Mouse (Mus musculus) embryonic facial prominence, embryonic 14.5 days (tissue): ENCODE measurements around the gene Slc25a16. TPM values are rescaled to one million over a fixed set of nuclear protein-coding genes. Genes with fewer than 3 reads are reported as not detected.

ENCODE experiments used
- ATAC-seq: fragments of 200-750 bp; cut with Nextera tagmentation; 2 replicates; pipeline ENCODE4 v1.8.0; 2017; ENCODE audit warnings: low read depth, moderate number of reproducible peaks, moderate TSS enrichment
- DNase-seq: peaks from one replicate; pipeline ENCODE4 v3.0.0-alpha.2; 2015; ENCODE audit warnings: low spot score
- H3K27ac ChIP-seq: fragments of 300-500 bp; sonication (generic); replicated peaks from 2 replicates; pipeline ENCODE4 v1.5.1; 2014; ENCODE audit warnings: low read depth, mild to moderate bottlenecking, low read length, moderate library complexity
- H3K27me3 ChIP-seq: fragments of 300-500 bp; sonication (generic); replicated peaks from 2 replicates; pipeline ENCODE4 v1.6.1; 2014; ENCODE audit warnings: low read length; ENCODE audit not compliant: control insufficient read depth, insufficient read depth
- H3K36me3 ChIP-seq: fragments of 300-500 bp; sonication (generic); 2 replicates; pipeline ENCODE4 v1.6.1; 2014; ENCODE audit warnings: low read length, mixed read lengths; ENCODE audit not compliant: control insufficient read depth, insufficient read depth
- H3K4me1 ChIP-seq: fragments of 300-500 bp; sonication (generic); 2 replicates; pipeline ENCODE4 v1.6.1; 2014; ENCODE audit warnings: antibody characterized with exemption, low read length; ENCODE audit not compliant: control insufficient read depth, insufficient read depth
- H3K4me2 ChIP-seq: fragments of 300-500 bp; sonication (generic); 2 replicates; pipeline ENCODE4 v1.6.1; 2014; ENCODE audit warnings: low read depth, mild to moderate bottlenecking, low read length, moderate library complexity, mixed read lengths
- H3K4me3 ChIP-seq: fragments of 300-500 bp; sonication (generic); 2 replicates; pipeline ENCODE4 v1.5.1; 2014; ENCODE audit warnings: low read depth, mild to moderate bottlenecking, low read length
- H3K9ac ChIP-seq: fragments of 300-500 bp; sonication (generic); 2 replicates; pipeline ENCODE4 v1.6.1; 2014; ENCODE audit warnings: low read depth, mild to moderate bottlenecking, low read length, moderate library complexity, mixed read lengths
- H3K9me3 ChIP-seq: fragments of 300-500 bp; sonication (generic); 2 replicates; pipeline ENCODE4 v1.6.1; 2016; ENCODE audit warnings: low read length; ENCODE audit not compliant: control insufficient read depth
- WGBS: fragments of 180-500 bp; shearing (Covaris S2); extraction: QIAGEN DNeasy Blood & Tissue Kit; methylation state at CpG from one replicate; pipeline ENCODE4 v1.1.7; 2014; 5-methylcytosine and 5-hydroxymethylcytosine counted together
- polyA plus RNA-seq: library from polyadenylated mRNA; unstranded; fragments of >200 nt; fragmentation: Nextera tagmentation; extraction: Ambion mirVana; gene quantifications from 2 replicates; pipeline ENCODE4 v1.2.1, GENCODE M21; 2014

Slc25a16 gene
- polyA plus RNA-seq, 1 experiment from 2014 or later: 13.9 TPM

GRCm38 (mm10) chr10:62990636-62991035, 70.2 kb downstream of the Slc25a16 start:
- no peak for DNase-seq
- H3K36me3 ChIP-seq: peaks cover 89% of the 10 kb centered on the region
- H3K9ac ChIP-seq: no peak overlapping the region
- H3K4me2 ChIP-seq: no peak overlapping the region
- H3K4me1 ChIP-seq: no peaks in the 10 kb centered on the region
- no peak overlapping the region for H3K27ac ChIP-seq
- no peak overlapping the region for H3K4me3 ChIP-seq
- ATAC-seq: no peak
- no peaks in the 10 kb centered on the region for H3K27me3 ChIP-seq
- H3K9me3 ChIP-seq: no peaks in the 10 kb centered on the region
- WGBS: 92% methylated on average over 15 of the region's 15 CpGs

GRCm38 (mm10) chr10:62993991-62994390, 73.6 kb downstream of the Slc25a16 start:
- no peak overlapping the region for H3K27ac ChIP-seq
- no peaks in the 10 kb centered on the region for H3K27me3 ChIP-seq
- H3K4me2 ChIP-seq: no peak overlapping the region
- ATAC-seq: no peak
- no peak overlapping the region for H3K4me3 ChIP-seq
- H3K9me3 ChIP-seq: no peaks in the 10 kb centered on the region
- DNase-seq: no peak
- no peaks in the 10 kb centered on the region for H3K4me1 ChIP-seq
- 88% methylated on average over 7 of the region's 9 CpGs for WGBS
- H3K36me3 ChIP-seq: peaks cover 97% of the 10 kb centered on the region
- H3K9ac ChIP-seq: no peak overlapping the region

Other genes with a start within 250 kb of the Slc25a16 start
- 1.2 and 2.8 TPM in 2 replicates for gene Stox1, start 194.5 kb upstream of the Slc25a16 start, polyA plus RNA-seq
- 103 and 104 TPM in 2 replicates for gene Ccar1, start 128.3 kb upstream of the Slc25a16 start, polyA plus RNA-seq
- gene Tet1, start 11.6 kb upstream of the Slc25a16 start, polyA plus RNA-seq: 22.2 and 26.7 TPM in 2 replicates
- 11.0 and 11.9 TPM in 2 replicates for gene Dna2, start 26.4 kb downstream of the Slc25a16 start, polyA plus RNA-seq
- gene Rufy2, start 59.6 kb downstream of the Slc25a16 start, polyA plus RNA-seq: 23.5 and 26.3 TPM in 2 replicates
- 51.8 and 56.4 TPM in 2 replicates for gene Hnrnph3, start 103.6 kb downstream of the Slc25a16 start, polyA plus RNA-seq
- 1.1 and 1.5 TPM in 2 replicates for gene Pbld2, start 103.7 kb downstream of the Slc25a16 start, polyA plus RNA-seq
- 0.56 and 0.58 TPM in 2 replicates for gene Pbld1, start 139.5 kb downstream of the Slc25a16 start, polyA plus RNA-seq
- 1.1 TPM in 1 of 2 replicates, not detected in the other for gene Atoh7, start 179.0 kb downstream of the Slc25a16 start, polyA plus RNA-seq